Mouse (Mus musculus) left cerebral cortex, postnatal 25 days (tissue): Measurements from ENCODE around the gene Ccnyl1. TPM values are rescaled to one million over a fixed set of nuclear protein-coding genes. Genes with fewer than 3 reads are reported as not detected.
A peak's percentile ranks its signal among the peaks of the same experiment; 100 is the strongest.

Experiments
- DNase-seq, 2 experiments: peaks; one replicate each; pipeline ENCODE4 v3.0.0; 2022; ENCODE audit warnings: low spot score in 2 of 2, mixed read lengths in 1 of 2
- intact Hi-C: fragments of 180-260 bp; cut with DNase I; formaldehyde crosslinking; loops from one replicate; pipeline ENCODE4 v1.15.1; 2025
- total RNA-seq, 2 experiments: library from RNA; stranded (reverse); gene quantifications; 2 replicates each; pipeline ENCODE4 v1.2.3; 2021

Gene Ccnyl1
- total RNA-seq, 2 experiments from 2014 or later = 17.4 to 25.1 TPM

- intact Hi-C loops = loop anchor here (2.0 to 10.0 kb wide), 3 partner anchors 159 to 957 kb away; partner anchors contain the start of genes Creb1, Fastkd2 and Mdh1b
- DNase-seq = no peak
Measured at GRCm38 (mm10) chr1:64691581-64691980, 1.3 kb downstream of the Ccnyl1 start.

- intact Hi-C loops = loop anchor here (10.0 kb wide), 2 partner anchors 230 to 960 kb away; partner anchors contain the start of genes Fastkd2 and Mdh1b
- DNase-seq = no peak
Measured at GRCm38 (mm10) chr1:64695156-64695555, 4.9 kb downstream of the Ccnyl1 start.

- intact Hi-C loops = no loop called here
- no peak for DNase-seq
Measured at GRCm38 (mm10) chr1:64701780-64702179, 11.5 kb downstream of the Ccnyl1 start.

GRCm38 (mm10) chr1:64705230-64705629 is 15.0 kb downstream of the Ccnyl1 start:
- peak; percentile 65 to 84 for DNase-seq
- intact Hi-C loops = loop anchor here (5.0 kb wide), 1 partner anchor 1038 kb away; no protein-coding TSS in a partner anchor

GRCm38 (mm10) chr1:64706610-64707009 is 16.4 kb downstream of the Ccnyl1 start:
- intact Hi-C loops = loop anchor here (5.0 kb wide), 1 partner anchor 1039 kb away; no protein-coding TSS in a partner anchor

GRCm38 (mm10) chr1:64709891-64710290 is 19.6 kb downstream of the Ccnyl1 start:
- peak in 1 of 2 experiments; percentile 43 for DNase-seq
- intact Hi-C loops = loop anchor here (1.0 to 5.0 kb wide), 3 partner anchors 93 to 1053 kb away; partner anchors contain the start of gene Mettl21a

More at GRCm38 (mm10) chr1:64706610-64707009, 16.4 kb downstream of the Ccnyl1 start:
- no peak for DNase-seq

GRCm38 (mm10) chr1:64712006-64712760 is 21.9 kb downstream of the Ccnyl1 start:
- DNase-seq = no peak
- intact Hi-C loops = loop anchor here (5.0 kb wide), 1 partner anchor 1055 kb away; no protein-coding TSS in a partner anchor

- intact Hi-C loops = loop anchor here (5.0 kb wide), 2 partner anchors 202 to 272 kb away; no protein-coding TSS in a partner anchor
- no peak for DNase-seq
Measured at GRCm38 (mm10) chr1:64715458-64715857, 25.2 kb downstream of the Ccnyl1 start.

- intact Hi-C loops = loop anchor here (2.0 to 5.0 kb wide), 3 partner anchors 201 to 294 kb away; no protein-coding TSS in a partner anchor
- peak in 1 of 2 experiments; percentile 39 for DNase-seq
Measured at GRCm38 (mm10) chr1:64716589-64717304, 26.5 kb downstream of the Ccnyl1 start.

GRCm38 (mm10) chr1:64717504-64717903 is 27.2 kb downstream of the Ccnyl1 start:
- DNase-seq = peak in 1 of 2 experiments; percentile 73
- intact Hi-C loops = loop anchor here (2.0 to 5.0 kb wide), 3 partner anchors 200 to 293 kb away; no protein-coding TSS in a partner anchor

GRCm38 (mm10) chr1:64721034-64721587 is 30.9 kb downstream of the Ccnyl1 start:
- DNase-seq = no peak
- intact Hi-C loops = no loop called here

GRCm38 (mm10) chr1:64730046-64730445 is 39.8 kb downstream of the Ccnyl1 start:
- DNase-seq = no peak
- intact Hi-C loops = no loop called here

- intact Hi-C loops = no loop called here
- no peak for DNase-seq
Measured at GRCm38 (mm10) chr1:64731341-64732020, 41.2 kb downstream of the Ccnyl1 start.

- intact Hi-C loops = no loop called here
- no peak for DNase-seq
Measured at GRCm38 (mm10) chr1:64732161-64732560, 41.9 kb downstream of the Ccnyl1 start.

- intact Hi-C loops = no loop called here
- no peak for DNase-seq
Measured at GRCm38 (mm10) chr1:64732637-64733200, 42.5 kb downstream of the Ccnyl1 start.

GRCm38 (mm10) chr1:64733453-64734245 is 43.4 kb downstream of the Ccnyl1 start:
- no peak for DNase-seq
- intact Hi-C loops = no loop called here

- intact Hi-C loops = loop anchor here (5.0 kb wide), 2 partner anchors 57 to 262 kb away; no protein-coding TSS in a partner anchor
- no peak for DNase-seq
Measured at GRCm38 (mm10) chr1:64734771-64735750, 44.8 kb downstream of the Ccnyl1 start.
